Comparison of ENCODE assay signal across 18 mouse cellular contexts in genomic region chr17:47276639-47277038, GRCm38 (mm10).
A peak's percentile ranks its signal among the peaks of the same experiment; 100 is the strongest.
DNase-seq lines count a peak whose midpoint lies in the region; ATAC-seq lines count a peak whose summit lies in the region.
"Had no signal": no experiment of that assay in that cellular context is flagged by ENCODE, and none has a peak within 500 bp of the region (broad histone marks: within the 10 kb centered on the region; RNA-seq: fewer than 3 reads in every experiment).

No protein-coding gene starts in this region.

- 0 out of 2 replicates have a peak, but pooled peaks cover 2% of the 10 kb centered on the region for H3K9me3 ChIP-seq in heart, embryonic 11.5 days (replicated peaks; ENCODE audit: control insufficient read depth, low read length)
- no peaks in the 10 kb centered on the region for H3K9me3 ChIP-seq in kidney, embryonic 15.5 days (replicated peaks)
- H3K9me3 ChIP-seq in midbrain, embryonic 16.5 days (replicated peaks; ENCODE audit: control insufficient read depth, low read length, poor library complexity, severe bottlenecking) = no peaks in the 10 kb centered on the region
- no peaks in the 10 kb centered on the region for H3K9me3 ChIP-seq in midbrain, embryonic 13.5 days
- H3K9me3 ChIP-seq in neural tube, embryonic 15.5 days (replicated peaks) = no peaks in the 10 kb centered on the region

- no peaks in the 10 kb centered on the region for H3K4me1 ChIP-seq in heart, embryonic 11.5 days (ENCODE audit: control insufficient read depth, insufficient read depth, low read length)
- H3K4me1 ChIP-seq in kidney, embryonic 15.5 days = peaks cover 21% of the 10 kb centered on the region
- peaks cover 3% of the 10 kb centered on the region; the same call in 1 of the 2 replicates for H3K4me1 ChIP-seq in midbrain, embryonic 16.5 days (ENCODE audit: control insufficient read depth, insufficient read depth, low read length)
- H3K4me1 ChIP-seq in midbrain, embryonic 13.5 days (replicated peaks) = peaks cover 4% of the 10 kb centered on the region; the same call in 1 of the 2 replicates
- peaks cover 13% of the 10 kb centered on the region for H3K4me1 ChIP-seq in neural tube, embryonic 15.5 days

- H3K4me2 ChIP-seq in heart, embryonic 11.5 days = no peak overlapping the region
- H3K4me2 ChIP-seq in kidney, embryonic 15.5 days = no peak overlapping the region
- no peak overlapping the region for H3K4me2 ChIP-seq in midbrain, embryonic 16.5 days (ENCODE audit: low read length)
- no peak overlapping the region for H3K4me2 ChIP-seq in midbrain, embryonic 13.5 days (replicated peaks)
- no peak overlapping the region for H3K4me2 ChIP-seq in neural tube, embryonic 15.5 days

- peak overlapping the region; percentile 5; the same call in 1 of the 2 replicates for H3K27ac ChIP-seq in heart, embryonic 11.5 days (ENCODE audit: low read depth, low read length)
- peak overlapping the region; percentile 82 for H3K27ac ChIP-seq in kidney, embryonic 15.5 days
- peak overlapping the region; percentile 63 for H3K27ac ChIP-seq in midbrain, embryonic 16.5 days (ENCODE audit: low read length)
- no peak overlapping the region for H3K27ac ChIP-seq in midbrain, embryonic 13.5 days
- 0 out of 2 replicates have a peak overlapping the region, but pooled peaks have one; percentile 23 for H3K27ac ChIP-seq in neural tube, embryonic 15.5 days (replicated peaks)

- WGBS in heart, embryonic 11.5 days (ENCODE audit: insufficient replicate concordance) = 52% methylated on average over 6 of the region's 6 CpGs
- 44% methylated on average over 6 of the region's 6 CpGs for WGBS in kidney, embryonic 15.5 days
- WGBS in midbrain, embryonic 16.5 days = 58% methylated on average over 6 of the region's 6 CpGs
- WGBS in midbrain, embryonic 13.5 days = 85% methylated on average over 6 of the region's 6 CpGs
- WGBS in neural tube, embryonic 15.5 days = 65% methylated on average over 6 of the region's 6 CpGs

- ATAC-seq in heart, embryonic 11.5 days (replicated peaks; ENCODE audit: insufficient number of reproducible peaks, low FRiP score, low TSS enrichment) = no peak
- ATAC-seq in kidney, embryonic 15.5 days (replicated peaks; ENCODE audit: low FRiP score) = 0 out of 2 replicates have a peak, but pooled peaks have one; percentile 9
- ATAC-seq in midbrain, embryonic 16.5 days = 0 out of 2 replicates have a peak, but pooled peaks have one; percentile 57
- no peak for ATAC-seq in midbrain, embryonic 13.5 days
- ATAC-seq in neural tube, embryonic 15.5 days (ENCODE audit: low FRiP score) = no peak
- ATAC-seq: liver, postnatal 0 days had no signal

- H3K27me3 ChIP-seq in heart, embryonic 11.5 days (ENCODE audit: control insufficient read depth, insufficient read depth, low read length) = no peaks in the 10 kb centered on the region
- H3K27me3 ChIP-seq in kidney, embryonic 15.5 days = no peaks in the 10 kb centered on the region
- H3K27me3 ChIP-seq in midbrain, embryonic 16.5 days (ENCODE audit: control insufficient read depth, insufficient read depth, low read depth, low read length) = no peaks in the 10 kb centered on the region
- H3K27me3 ChIP-seq in midbrain, embryonic 13.5 days = no peaks in the 10 kb centered on the region
- no peaks in the 10 kb centered on the region for H3K27me3 ChIP-seq in neural tube, embryonic 15.5 days (replicated peaks)
- H3K27me3 ChIP-seq: CH12.LX; megakaryocyte, embryonic 14.5 days had no signal

- intact Hi-C loops in heart, postnatal 36 days (cut with DNase I) = no loop called here

- DNase-seq in heart, postnatal 36 days = no peak
- no peak for DNase-seq in kidney, adult 8-10 months
- DNase-seq in gastrocnemius, postnatal 25 days = no peak
- DNase-seq: cerebellum, adult 11 months; cerebellum, postnatal 25 days; gastrocnemius, postnatal 36 days; kidney, postnatal 10 days; liver; liver, postnatal 0 days; lung, postnatal 14 days; thymus, adult 2 months had no signal

- H3K36me3 ChIP-seq in heart, embryonic 11.5 days (ENCODE audit: control insufficient read depth, insufficient read depth, low read length) = 0 out of 2 replicates have a peak, but pooled peaks cover 2% of the 10 kb centered on the region
- peaks cover 32% of the 10 kb centered on the region for H3K36me3 ChIP-seq in kidney, embryonic 15.5 days
- H3K36me3 ChIP-seq in midbrain, embryonic 16.5 days (ENCODE audit: control insufficient read depth, insufficient read depth, low read length) = 0 out of 2 replicates have a peak, but pooled peaks cover 3% of the 10 kb centered on the region
- H3K36me3 ChIP-seq in midbrain, embryonic 13.5 days = peaks cover 15% of the 10 kb centered on the region; the same call in 1 of the 2 replicates
- no peaks in the 10 kb centered on the region for H3K36me3 ChIP-seq in neural tube, embryonic 15.5 days

- H3K9ac ChIP-seq in heart, embryonic 11.5 days (ENCODE audit: low read depth, low read length) = no peak overlapping the region
- no peak overlapping the region for H3K9ac ChIP-seq in kidney, embryonic 15.5 days
- H3K9ac ChIP-seq in midbrain, embryonic 16.5 days (ENCODE audit: low read depth, low read length) = peak overlapping the region; percentile 25; the same call in 1 of the 2 replicates
- H3K9ac ChIP-seq in midbrain, embryonic 13.5 days (replicated peaks) = no peak overlapping the region
- no peak overlapping the region for H3K9ac ChIP-seq in neural tube, embryonic 15.5 days (replicated peaks)
- H3K9ac ChIP-seq: liver, postnatal 0 days had no signal

- H3K4me3 ChIP-seq in heart, embryonic 11.5 days (ENCODE audit: low read depth, low read length) = no peak overlapping the region
- H3K4me3 ChIP-seq in kidney, embryonic 15.5 days (replicated peaks) = no peak overlapping the region
- H3K4me3 ChIP-seq in midbrain, embryonic 16.5 days (ENCODE audit: low read depth, low read length) = no peak overlapping the region
- H3K4me3 ChIP-seq in midbrain, embryonic 13.5 days (replicated peaks) = no peak overlapping the region
- no peak overlapping the region for H3K4me3 ChIP-seq in neural tube, embryonic 15.5 days (replicated peaks)
- H3K4me3 ChIP-seq: megakaryocyte, embryonic 14.5 days had no signal

Comparison
In these comparisons a context has a peak if more than half of its experiments do, and no peak if none do; other contexts are left out.
1. ATAC-seq: peak in kidney, embryonic 15.5 days (single experiment) and midbrain, embryonic 16.5 days (single experiment); none in heart, embryonic 11.5 days (single experiment), midbrain, embryonic 13.5 days (single experiment) and neural tube, embryonic 15.5 days (single experiment).